Mouse (Mus musculus) CH12.LX (cell line): ENCODE results near the gene Ift46. TPM values are rescaled to one million over a fixed set of nuclear protein-coding genes. Genes with fewer than 3 reads are reported as not detected.

ENCODE experiments used
- DNase-seq: peaks from one replicate; pipeline ENCODE4 v3.0.0-alpha.2; 2013; ENCODE audit errors: extremely low read depth
- H3K27ac ChIP-seq: 2 replicates; pipeline ENCODE4 v1.5.1; 2012; ENCODE audit warnings: low read depth, mild to moderate bottlenecking, control low read depth, moderate library complexity; ENCODE audit not compliant: insufficient read depth
- H3K27me3 ChIP-seq: replicated peaks from 2 replicates; pipeline ENCODE3; 2012; ENCODE audit warnings: inconsistent platforms
- H3K36me3 ChIP-seq, 2 experiments: replicated peaks in 1 of 2; 2 replicates each; pipeline versions ENCODE3 to v1.6.1; 2012; ENCODE audit warnings: inconsistent platforms in 1 of 2, low read length in 1 of 2, mild to moderate bottlenecking in 1 of 2, mixed read lengths in 1 of 2, moderate library complexity in 1 of 2; ENCODE audit not compliant: control insufficient read depth in 1 of 2, insufficient read depth in 1 of 2
- H3K4me1 ChIP-seq, 2 experiments: 2 replicates each; pipeline ENCODE4 v1.6.1; 2012; ENCODE audit warnings: inconsistent platforms in 1 of 2, moderate library complexity in 1 of 2; ENCODE audit not compliant: insufficient read depth in 2 of 2, control insufficient read depth in 1 of 2
- H3K4me2 ChIP-seq: 2 replicates; pipeline ENCODE4 v1.6.1; 2012; ENCODE audit warnings: low read depth, mild to moderate bottlenecking, control low read depth; ENCODE audit not compliant: poor library complexity, insufficient read depth, severe bottlenecking
- H3K4me3 ChIP-seq, 3 experiments: fragments of 150-350 bp in 1 of 3; sonication (generic) in 1 of 3; replicated peaks in 1 of 3; 2 replicates each; pipeline versions ENCODE3 to v1.5.1; 2011 to 2012; ENCODE audit warnings: low read depth in 2 of 3, low read length in 2 of 3, mild to moderate bottlenecking in 2 of 3, moderate library complexity in 2 of 3, control low read depth in 1 of 3, improper control_type of control experiment in 1 of 3, inconsistent platforms in 1 of 3, mixed read lengths in 1 of 3; ENCODE audit not compliant: poor library complexity in 1 of 3
- H3K79me2 ChIP-seq: replicated peaks from 2 replicates; pipeline ENCODE4 v1.6.1; 2012; ENCODE audit warnings: mild to moderate bottlenecking, moderate library complexity; ENCODE audit not compliant: control insufficient read depth, poor library complexity, insufficient read depth, severe bottlenecking; ENCODE audit errors: extremely low read depth
- H3K9ac ChIP-seq: 2 replicates; pipeline ENCODE4 v1.6.1; 2012; ENCODE audit warnings: low read depth, mild to moderate bottlenecking, control low read depth, moderate library complexity; ENCODE audit not compliant: insufficient read depth
- H3K9me3 ChIP-seq: replicated peaks from 2 replicates; pipeline ENCODE3; 2012; ENCODE audit warnings: low read length, inconsistent platforms, mixed read lengths
- BHLHE40 ChIP-seq: IDR thresholded peaks from 2 replicates; pipeline ENCODE4 v1.6.1; 2011; ENCODE audit warnings: mild to moderate bottlenecking, low read depth, low read length, improper control_type of control experiment
- CHD1 ChIP-seq: IDR thresholded peaks from 2 replicates; pipeline ENCODE4 v1.6.1; 2012; ENCODE audit warnings: low read depth, low read length, improper control_type of control experiment, inconsistent platforms
- CHD2 ChIP-seq: IDR thresholded peaks from 2 replicates; pipeline ENCODE4 v1.6.1; 2011; ENCODE audit warnings: low read length, improper control_type of control experiment
- CTCF ChIP-seq, 2 experiments: IDR thresholded peaks in 1 of 2; conservative IDR thresholded peaks in 1 of 2; 2 replicates each; pipeline ENCODE4 v1.5.1; 2011 to 2012; ENCODE audit warnings: low read depth in 2 of 2, low read length in 2 of 2, improper control_type of control experiment in 1 of 2, inconsistent platforms in 1 of 2, mild to moderate bottlenecking in 1 of 2, moderate library complexity in 1 of 2
- E2F4 ChIP-seq: IDR thresholded peaks from 2 replicates; pipeline ENCODE4 v1.6.1; 2011; ENCODE audit warnings: low read depth, low read length, improper control_type of control experiment; ENCODE audit not compliant: insufficient replicate concordance
- ELF1 ChIP-seq: IDR thresholded peaks from 2 replicates; pipeline ENCODE4 v1.6.1; 2014; ENCODE audit warnings: low read depth, mild to moderate bottlenecking, inconsistent platforms, low read length, improper control_type of control experiment
- EP300 ChIP-seq: IDR thresholded peaks from 2 replicates; pipeline ENCODE4 v1.6.1; 2011; ENCODE audit warnings: low read length, improper control_type of control experiment
- ETS1 ChIP-seq: conservative IDR thresholded peaks from 2 replicates; pipeline ENCODE4 v1.6.1; 2012; ENCODE audit warnings: low read depth, mild to moderate bottlenecking, inconsistent platforms, low read length, improper control_type of control experiment, moderate library complexity
- GABPA ChIP-seq: IDR thresholded peaks from 2 replicates; pipeline ENCODE4 v1.6.1; 2012; ENCODE audit warnings: low read depth, low read length, improper control_type of control experiment, inconsistent platforms; ENCODE audit not compliant: insufficient replicate concordance
- HCFC1 ChIP-seq: IDR thresholded peaks from 2 replicates; pipeline ENCODE4 v1.6.1; 2012; ENCODE audit warnings: low read depth, mild to moderate bottlenecking, inconsistent platforms, low read length, improper control_type of control experiment
- IRF4 ChIP-seq: IDR thresholded peaks from 2 replicates; pipeline ENCODE4 v1.6.1; 2014; ENCODE audit warnings: low read depth, mild to moderate bottlenecking, inconsistent platforms, low read length, improper control_type of control experiment
- JUND ChIP-seq: conservative IDR thresholded peaks from 2 replicates; pipeline ENCODE4 v1.6.1; 2011; ENCODE audit warnings: low read depth, low read length, improper control_type of control experiment
- KAT2A ChIP-seq: IDR thresholded peaks from 2 replicates; pipeline ENCODE4 v1.6.1; 2012; ENCODE audit warnings: low read length, improper control_type of control experiment, inconsistent platforms; ENCODE audit not compliant: insufficient replicate concordance
- MAFK ChIP-seq: IDR thresholded peaks from 2 replicates; pipeline ENCODE4 v1.6.1; 2011; ENCODE audit warnings: low read length, improper control_type of control experiment; ENCODE audit not compliant: insufficient replicate concordance
- MAX ChIP-seq: IDR thresholded peaks from 2 replicates; pipeline ENCODE4 v1.6.1; 2011; ENCODE audit warnings: low read length, improper control_type of control experiment
- MAZ ChIP-seq: IDR thresholded peaks from 2 replicates; pipeline ENCODE4 v1.6.1; 2012; ENCODE audit warnings: low read depth, mild to moderate bottlenecking, inconsistent platforms, low read length, improper control_type of control experiment, moderate library complexity
- MEF2A ChIP-seq: IDR thresholded peaks from 2 replicates; pipeline ENCODE4 v1.6.1; 2014; ENCODE audit warnings: low read depth, mild to moderate bottlenecking, inconsistent platforms, low read length, improper control_type of control experiment, borderline replicate concordance
- MXI1 ChIP-seq: IDR thresholded peaks from 2 replicates; pipeline ENCODE4 v1.6.1; 2011; ENCODE audit warnings: mild to moderate bottlenecking, low read depth, low read length, improper control_type of control experiment
- MYC ChIP-seq: IDR thresholded peaks from 2 replicates; pipeline ENCODE4 v1.6.1; 2011; ENCODE audit warnings: low read depth, mild to moderate bottlenecking, improper control_type of control experiment, low read length
- NELFE ChIP-seq: IDR thresholded peaks from 2 replicates; pipeline ENCODE4 v1.6.1; 2011; ENCODE audit warnings: low read depth, low read length, improper control_type of control experiment
- NRF1 ChIP-seq: IDR thresholded peaks from 2 replicates; pipeline ENCODE4 v1.6.1; 2014; ENCODE audit warnings: low read depth, mild to moderate bottlenecking, inconsistent platforms, low read length, improper control_type of control experiment, moderate library complexity
- PAX5 ChIP-seq: IDR thresholded peaks from 2 replicates; pipeline ENCODE4 v1.6.1; 2012; ENCODE audit warnings: low read length, inconsistent platforms, mixed read lengths
- POLR2A ChIP-seq: IDR thresholded peaks from 2 replicates; pipeline ENCODE4 v1.6.1; 2011; ENCODE audit warnings: low read depth, mild to moderate bottlenecking, improper control_type of control experiment, low read length
- POLR2AphosphoS2 ChIP-seq: IDR thresholded peaks from 2 replicates; pipeline ENCODE4 v1.6.1; 2011; ENCODE audit warnings: low read depth, low read length, improper control_type of control experiment
- RCOR1 ChIP-seq: conservative IDR thresholded peaks from 2 replicates; pipeline ENCODE4 v1.6.1; 2012; ENCODE audit warnings: low read depth, mild to moderate bottlenecking, inconsistent platforms, low read length, improper control_type of control experiment
- SIN3A ChIP-seq: IDR thresholded peaks from 2 replicates; pipeline ENCODE4 v1.6.1; 2012; ENCODE audit warnings: low read length, improper control_type of control experiment, inconsistent platforms
- SMC3 ChIP-seq: IDR thresholded peaks from 2 replicates; pipeline ENCODE4 v1.6.1; 2011; ENCODE audit warnings: low read depth, low read length, improper control_type of control experiment
- TBP ChIP-seq: conservative IDR thresholded peaks from 2 replicates; pipeline ENCODE4 v1.6.1; 2011; ENCODE audit warnings: low read depth, low read length, improper control_type of control experiment
- TCF12 ChIP-seq: IDR thresholded peaks from 2 replicates; pipeline ENCODE4 v1.6.1; 2014; ENCODE audit warnings: low read depth, mild to moderate bottlenecking, inconsistent platforms, low read length, improper control_type of control experiment
- UBTF ChIP-seq: IDR thresholded peaks from 2 replicates; pipeline ENCODE4 v1.6.1; 2012; ENCODE audit warnings: low read depth, mild to moderate bottlenecking, inconsistent platforms, low read length, improper control_type of control experiment, moderate library complexity
- USF1 ChIP-seq: IDR thresholded peaks from 2 replicates; pipeline ENCODE4 v1.6.1; 2014; ENCODE audit warnings: low read depth, mild to moderate bottlenecking, inconsistent platforms, low read length, improper control_type of control experiment
- USF2 ChIP-seq: conservative IDR thresholded peaks from 2 replicates; pipeline ENCODE4 v1.6.1; 2011; ENCODE audit warnings: low read depth, low read length, improper control_type of control experiment
- ZC3H11A ChIP-seq: IDR thresholded peaks from 2 replicates; pipeline ENCODE4 v1.6.1; 2012; ENCODE audit warnings: low read depth, mild to moderate bottlenecking, inconsistent platforms, low read length, improper control_type of control experiment
- ZKSCAN1 ChIP-seq: IDR thresholded peaks from 2 replicates; pipeline ENCODE4 v1.6.1; 2012; ENCODE audit warnings: low read depth, inconsistent platforms, low read length, improper control_type of control experiment, borderline replicate concordance
- ZMIZ1 ChIP-seq: IDR thresholded peaks from 2 replicates; pipeline ENCODE4 v1.6.1; 2012; ENCODE audit warnings: low read depth, mild to moderate bottlenecking, inconsistent platforms, low read length, improper control_type of control experiment
- ZNF384 ChIP-seq: IDR thresholded peaks from 2 replicates; pipeline ENCODE4 v1.6.1; 2012; ENCODE audit warnings: low read depth, low read length, improper control_type of control experiment, inconsistent platforms
- dilution Hi-C: fragments of 300-500 bp; cut with MboI; formaldehyde crosslinking; loops from 2 replicates; pipeline ENCODE4 v1.14.3; 2020; ENCODE audit warnings: low sequenced_read_pairs; ENCODE audit not compliant: extremely low pct_unique_long_range_greater_than_20kb, extremely low pct_ligation_motif_present
- in situ Hi-C: fragments of 300-500 bp; cut with MboI; formaldehyde crosslinking; loops from 3 replicates; pipeline ENCODE4 v1.14.3; 2019; ENCODE audit warnings: low sequenced_read_pairs, low pct_ligation_motif_present, low pct_unique_long_range_greater_than_20kb, mixed read lengths
- polyA plus RNA-seq: library from polyadenylated mRNA; unstranded; fragments of >175 nt; gene quantifications from 2 replicates; pipeline ENCODE4 v1.2.1, GENCODE M21; 2012; ENCODE audit warnings: low read depth; ENCODE audit not compliant: insufficient read length
- total RNA-seq, 2 experiments: library from RNA; depleted of rRNA; stranded (reverse); fragments of 300-350 nt in 1 of 2; fragments of >200 nt in 1 of 2; gene quantifications; 2 replicates each; pipeline ENCODE4 v1.2.3; 2012 to 2014

Gene Ift46
- total RNA-seq (2012; rRNA removed) (49.8 and 51.4 TPM in 2 replicates), total RNA-seq (2014; rRNA removed) (57.7 and 60.7 TPM in 2 replicates), polyA plus RNA-seq (77.7 and 80.0 TPM in 2 replicates)

GRCm38 (mm10) chr9:44767101-44768028 lies at the start of gene Ift46, which contains the start of gene Arcn1:
Gene Ift46, plus strand, starts transcription at chr9:44767908.
Gene Arcn1, minus strand, starts transcription at chr9:44767845.
- dilution Hi-C loops (no loop called here), in situ Hi-C loops (no loop called here)
- peaks cover 2 to 54% of the 10 kb centered on the region in 2 experiments; a peak in 3 of 4 replicates for H3K4me1 ChIP-seq
- H3K9ac ChIP-seq: peak within 1 kb of the TSS; percentile 85
- H3K4me2 ChIP-seq: peak within 1 kb of the TSS; percentile 69; the same call in 1 of the 2 replicates
- peaks cover 2 to 15% of the 10 kb centered on the region in 2 experiments for H3K36me3 ChIP-seq
- peaks cover 49% of the 10 kb centered on the region for H3K79me2 ChIP-seq
- H3K27ac ChIP-seq: peak within 1 kb of the TSS; percentile 52
- TF ChIP-seq POLR2AphosphoS2 (no peak), RCOR1 (no peak), ZC3H11A (no peak), GABPA (no peak), ZNF384 (peak; percentile 63; the same call in 1 of the 2 replicates), CHD1 (peak; percentile 71; the same call in 1 of the 2 replicates), POLR2A (peak; percentile 81), UBTF (peak; percentile 89; the same call in 1 of the 2 replicates), IRF4 (no peak), MXI1 (peak; percentile 63; the same call in 1 of the 2 replicates), HCFC1 (peak; percentile 79), BHLHE40 (no peak), CHD2 (peak; percentile 74), KAT2A (peak; percentile 62; the same call in 1 of the 2 replicates), ELF1 (peak; percentile 82), TCF12 (peak; percentile 54; the same call in 1 of the 2 replicates), ETS1 (no peak), MAFK (no peak), TBP (0 out of 2 replicates have a peak, but pooled peaks have one; percentile 60), JUND (no peak), CTCF (conservative IDR thresholded peaks at IDR 0.05 in 1 of 2, IDR thresholded peaks at IDR 0.05 in 1 of 2; ENCODE audit: low read depth in 2 of 2, low read length in 2 of 2) (no peak), E2F4 (no peak), SIN3A (peak; percentile 62), MYC (peak; percentile 74; the same call in 1 of the 2 replicates), USF2 (no peak), MAZ (no peak), EP300 (no peak), SMC3 (no peak), ZMIZ1 (peak; percentile 49; the same call in 1 of the 2 replicates), ZKSCAN1 (no peak), MEF2A (no peak), USF1 (no peak), PAX5 (no peak), NRF1 (peak; percentile 53), NELFE (peak; percentile 78), MAX (peak; percentile 48; the same call in 1 of the 2 replicates)
- peak within 1 kb of the TSS; percentile 86 to 99 (median 98) for H3K4me3 ChIP-seq
- DNase-seq: peak; percentile 87
- H3K27me3 ChIP-seq: no peaks in the 10 kb centered on the region
- no peaks in the 10 kb centered on the region for H3K9me3 ChIP-seq
